Mouse (Mus musculus) hindbrain, postnatal 0 days (tissue): ENCODE results near the gene Tagln2. TPM values are rescaled to one million over a fixed set of nuclear protein-coding genes. Genes with fewer than 3 reads are reported as not detected.

ENCODE experiments used
- ATAC-seq: fragments of 200-750 bp; cut with Nextera tagmentation; 2 replicates; pipeline ENCODE4 v1.8.0; 2017; ENCODE audit warnings: mild to moderate bottlenecking, moderate TSS enrichment, moderate library complexity
- DNase-seq: peaks from one replicate; pipeline ENCODE4 v3.0.0-alpha.2; 2015; ENCODE audit warnings: low spot score
- H3K27ac ChIP-seq: fragments of 300-500 bp; sonication (generic); 2 replicates; pipeline ENCODE4 v1.5.1; 2014; ENCODE audit warnings: mild to moderate bottlenecking
- H3K27me3 ChIP-seq: fragments of 300-500 bp; sonication (generic); 2 replicates; pipeline ENCODE4 v1.6.1; 2014; ENCODE audit warnings: low read length, mixed read lengths; ENCODE audit not compliant: insufficient read depth
- H3K36me3 ChIP-seq: fragments of 300-500 bp; sonication (generic); 2 replicates; pipeline ENCODE4 v1.6.1; 2014; ENCODE audit warnings: low read length, mixed read lengths; ENCODE audit not compliant: insufficient read depth
- H3K4me1 ChIP-seq: fragments of 300-500 bp; sonication (generic); 2 replicates; pipeline ENCODE4 v1.6.1; 2014; ENCODE audit warnings: antibody characterized with exemption, low read length, mixed read lengths; ENCODE audit not compliant: insufficient read depth
- H3K4me2 ChIP-seq: fragments of 300-500 bp; sonication (generic); 2 replicates; pipeline ENCODE4 v1.6.1; 2014; ENCODE audit warnings: low read depth, mild to moderate bottlenecking, low read length, moderate library complexity, mixed read lengths
- H3K4me3 ChIP-seq: fragments of 300-500 bp; sonication (generic); 2 replicates; pipeline ENCODE4 v1.5.1; 2014; ENCODE audit warnings: low read length
- H3K9ac ChIP-seq: fragments of 300-500 bp; sonication (generic); replicated peaks from 2 replicates; pipeline ENCODE4 v1.6.1; 2014; ENCODE audit warnings: mild to moderate bottlenecking, low read length, moderate library complexity, mixed read lengths
- H3K9me3 ChIP-seq: fragments of 300-500 bp; sonication (generic); 2 replicates; pipeline ENCODE4 v1.6.1; 2016; ENCODE audit warnings: low read length, mixed read lengths
- CTCF ChIP-seq: IDR thresholded peaks from 2 replicates; pipeline ENCODE4 v1.5.1; 2016; ENCODE audit warnings: antibody characterized with exemption, control low read depth, low read depth
- WGBS: fragments of 180-500 bp; shearing (Covaris S2); extraction: QIAGEN DNeasy Blood & Tissue Kit; methylation state at CpG from one replicate; pipeline ENCODE4 v1.1.7; 2014; 5-methylcytosine and 5-hydroxymethylcytosine counted together
- polyA plus RNA-seq: library from polyadenylated mRNA; unstranded; fragments of >200 nt; fragmentation: Nextera tagmentation; extraction: Ambion mirVana; gene quantifications from 2 replicates; pipeline ENCODE4 v1.2.1, GENCODE M21; 2015
- total RNA-seq: library from RNA; depleted of rRNA; stranded (reverse); fragments of >200 nt; gene quantifications from 2 replicates; pipeline ENCODE4 v1.2.3, GENCODE M21; 2014

Tagln2 gene
- total and polyA plus RNA-seq, 2 experiments from 2014 or later, result 45.1 to 59.2 TPM

DNA sequence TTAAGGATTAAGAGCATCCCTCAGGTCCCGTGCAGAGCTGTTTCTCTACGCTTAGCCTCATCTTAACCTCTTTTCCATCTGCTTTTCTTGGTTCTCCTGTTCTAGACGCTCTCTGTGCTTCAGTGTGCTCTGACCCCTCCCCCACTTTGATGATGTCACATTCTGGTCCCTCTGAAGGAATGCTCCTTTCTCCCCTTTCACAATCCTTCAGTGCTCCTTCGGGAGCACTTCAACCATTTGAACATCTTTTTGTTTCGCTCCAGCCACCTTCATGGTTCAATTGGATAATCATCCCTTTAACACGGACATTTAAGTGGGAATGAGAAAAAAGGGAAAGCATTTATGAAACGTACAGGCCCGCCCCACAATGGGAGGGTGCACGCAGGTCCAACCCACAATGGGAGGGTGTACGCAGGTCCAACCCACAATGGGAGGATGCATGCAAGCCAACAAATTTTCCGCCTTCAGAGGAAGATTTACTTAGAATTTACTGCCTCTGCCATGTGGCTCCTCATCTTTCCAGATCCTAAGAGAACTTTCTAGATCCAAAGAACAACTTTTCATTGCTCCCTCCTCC lies 31.5 kb upstream of the Tagln2 start:
- H3K9ac ChIP-seq, result no peak overlapping the region
- no peak overlapping the region for H3K4me3 ChIP-seq
- no peak for ATAC-seq
- H3K4me1 ChIP-seq, result no peaks in the 10 kb centered on the region
- no peak overlapping the region for H3K4me2 ChIP-seq
- no peaks in the 10 kb centered on the region for H3K27me3 ChIP-seq
- no peaks in the 10 kb centered on the region for H3K36me3 ChIP-seq
- no peaks in the 10 kb centered on the region for H3K9me3 ChIP-seq
- no peak for TF ChIP-seq CTCF
- 76% methylated on average over 11 of the region's 11 CpGs for WGBS
- no peak for DNase-seq
- H3K27ac ChIP-seq, result no peak overlapping the region

DNA sequence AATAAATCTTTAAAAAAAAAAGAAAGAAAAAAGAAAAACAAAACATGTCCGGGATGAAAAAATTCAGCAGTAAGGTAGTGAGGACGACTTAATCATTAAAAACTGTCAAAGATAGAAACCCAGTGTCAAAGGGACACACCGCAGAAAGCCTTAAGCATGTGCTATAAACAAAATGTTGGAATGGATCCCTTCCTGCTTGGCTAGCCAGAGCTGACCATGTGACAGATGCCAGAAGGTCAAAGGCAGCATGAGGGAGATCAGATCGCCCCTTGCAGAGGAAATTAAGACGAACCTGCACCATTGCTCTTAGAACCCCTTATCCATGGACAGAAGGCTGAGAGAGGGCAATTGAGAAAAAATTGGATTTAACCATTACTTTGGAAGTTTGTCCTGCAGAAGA lies 30.5 kb upstream of the Tagln2 start:
- Histone ChIP-seq H3K9ac (no peak overlapping the region), H3K27me3 (no peaks in the 10 kb centered on the region), H3K4me1 (no peaks in the 10 kb centered on the region), H3K4me3 (no peak overlapping the region), H3K9me3 (no peaks in the 10 kb centered on the region), H3K4me2 (no peak overlapping the region), H3K27ac (no peak overlapping the region), H3K36me3 (no peaks in the 10 kb centered on the region)
- no peak for ATAC-seq
- TF ChIP-seq CTCF, result no peak
- DNase-seq, result no peak
- WGBS, result 80% methylated on average over 5 of the region's 5 CpGs

DNA sequence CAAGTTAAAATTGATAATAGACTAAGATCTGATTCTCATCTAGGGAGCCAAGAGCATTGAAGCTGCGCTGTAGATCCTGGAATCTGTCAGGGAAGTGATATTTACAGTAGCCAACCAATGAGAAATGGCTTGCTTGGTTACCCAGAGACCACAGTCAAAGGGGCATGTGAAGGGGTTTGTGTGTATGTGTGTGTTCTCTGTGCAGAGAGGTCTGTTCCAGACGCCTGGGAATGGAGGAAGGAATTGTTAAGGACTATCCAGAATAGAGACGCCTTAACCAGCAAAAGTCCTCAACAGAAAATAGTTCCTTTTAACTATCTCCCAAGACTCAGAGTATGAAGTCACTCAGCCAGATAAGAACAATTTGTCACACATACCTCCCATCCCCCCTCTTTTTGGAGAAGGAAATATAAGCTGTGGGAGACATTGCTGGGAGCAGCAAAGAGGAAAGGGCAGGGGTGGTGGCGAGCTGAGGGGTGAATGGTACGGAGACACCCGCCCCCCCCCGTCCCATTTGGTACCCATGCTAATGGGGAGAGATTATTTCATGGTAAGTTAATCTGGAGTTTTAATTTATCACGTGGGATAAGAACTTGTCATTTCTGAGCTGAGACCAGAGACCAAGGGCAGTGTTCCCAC lies 29.9 kb upstream of the Tagln2 start:
- no peak overlapping the region for H3K27ac ChIP-seq
- no peaks in the 10 kb centered on the region for H3K9me3 ChIP-seq
- no peak for TF ChIP-seq CTCF
- DNase-seq (no peak), ATAC-seq (no peak)
- WGBS, result 46% methylated on average over 8 of the region's 8 CpGs
- no peaks in the 10 kb centered on the region for H3K36me3 ChIP-seq
- no peak overlapping the region for H3K9ac ChIP-seq
- no peak overlapping the region for H3K4me2 ChIP-seq
- no peak overlapping the region for H3K4me3 ChIP-seq
- no peaks in the 10 kb centered on the region for H3K27me3 ChIP-seq
- H3K4me1 ChIP-seq, result no peaks in the 10 kb centered on the region

DNA sequence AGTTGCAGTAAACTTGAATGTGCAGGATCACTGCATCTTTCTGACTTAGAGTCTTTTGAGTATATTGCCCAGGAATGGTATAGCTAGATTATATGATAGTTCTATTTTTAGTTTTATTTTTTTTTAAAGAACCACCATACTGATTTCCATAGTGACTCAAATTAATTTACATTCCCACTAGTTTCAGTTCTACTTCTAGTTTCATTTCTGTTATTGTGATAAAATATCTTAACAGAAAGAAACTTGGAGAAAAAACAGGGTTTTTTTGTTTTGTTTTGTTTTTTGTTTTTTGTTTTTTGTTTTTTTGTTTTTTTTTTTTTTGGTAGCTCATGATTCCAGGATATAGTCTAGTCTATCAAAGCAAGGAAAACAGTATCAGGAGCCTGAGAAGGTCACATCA lies 26.9 kb upstream of the Tagln2 start:
- DNase-seq, result no peak
- TF ChIP-seq CTCF, result no peak
- no peak overlapping the region for H3K4me3 ChIP-seq
- no peaks in the 10 kb centered on the region for H3K27me3 ChIP-seq
- ATAC-seq, result no peak
- no peak overlapping the region for H3K4me2 ChIP-seq
- no peaks in the 10 kb centered on the region for H3K4me1 ChIP-seq
- no peak overlapping the region for H3K27ac ChIP-seq
- H3K9me3 ChIP-seq, result no peaks in the 10 kb centered on the region
- no peaks in the 10 kb centered on the region for H3K36me3 ChIP-seq
- H3K9ac ChIP-seq, result no peak overlapping the region

DNA sequence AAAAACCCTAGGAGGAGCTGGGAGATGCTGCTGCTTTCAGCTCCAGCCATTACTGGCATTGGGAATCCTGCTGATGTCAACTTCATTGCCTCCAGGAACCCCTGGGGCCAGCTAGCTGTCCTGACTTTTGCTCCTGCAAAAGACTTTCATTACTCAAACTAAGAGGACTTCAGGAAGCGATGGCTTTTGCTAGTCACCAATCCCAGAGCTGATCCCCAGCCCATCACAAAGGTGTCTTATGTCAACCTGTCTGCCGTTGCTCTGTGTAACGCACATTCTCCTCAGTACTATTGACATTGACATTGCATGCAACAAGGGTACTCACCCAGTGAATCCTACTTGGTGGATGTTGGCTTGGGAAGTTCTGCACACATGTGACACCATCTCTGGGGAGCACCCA lies 25.7 kb upstream of the Tagln2 start:
- no peak for TF ChIP-seq CTCF
- Histone ChIP-seq H3K4me2 (no peak overlapping the region), H3K4me1 (no peaks in the 10 kb centered on the region), H3K36me3 (no peaks in the 10 kb centered on the region), H3K27ac (no peak overlapping the region), H3K27me3 (no peaks in the 10 kb centered on the region), H3K9ac (no peak overlapping the region), H3K4me3 (no peak overlapping the region), H3K9me3 (no peaks in the 10 kb centered on the region)
- ATAC-seq (no peak), DNase-seq (no peak)
- 87% methylated on average over 3 of the region's 3 CpGs for whole genome bisulfite sequencing

DNA sequence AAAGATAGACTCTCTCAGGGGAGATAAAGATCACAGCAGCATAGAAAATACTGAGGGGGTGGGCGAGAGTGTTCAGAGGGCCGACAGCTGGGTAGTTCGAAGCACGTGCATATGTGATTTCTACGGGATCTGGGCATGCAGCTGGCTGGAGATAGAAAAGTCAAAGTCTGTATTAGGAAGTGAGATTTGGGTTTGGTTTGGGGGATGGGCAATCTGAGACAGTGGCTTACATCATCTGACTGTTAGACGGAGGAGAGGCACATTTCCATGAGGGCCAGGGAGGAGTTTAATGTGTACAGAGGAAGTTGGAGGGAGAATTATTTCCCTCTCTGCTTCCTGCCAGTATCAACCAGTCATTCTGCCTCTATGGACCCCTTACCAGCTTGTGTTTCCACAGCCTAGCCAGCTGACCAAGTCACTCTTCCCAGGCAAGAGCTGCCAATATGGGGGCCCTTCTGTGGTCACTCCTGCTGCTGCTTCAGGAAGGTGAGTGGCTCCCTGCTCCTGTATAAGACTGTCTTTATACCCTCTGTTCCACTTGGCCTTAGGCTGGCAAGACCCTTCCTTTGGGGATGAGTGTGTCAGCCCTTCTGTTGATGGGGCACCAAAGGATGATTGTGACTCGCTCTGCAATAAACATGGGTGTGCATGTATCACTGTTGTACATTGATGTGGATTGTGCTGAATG lies 24.6 kb upstream of the Tagln2 start, which contains the start of gene Slamf9:
Gene Slamf9 (plus strand): TSS at position 305 of the 688 bp plus-strand sequence.
- Histone ChIP-seq H3K27ac (no peak within 1 kb of the TSS), H3K4me2 (no peak within 1 kb of the TSS), H3K9me3 (no peaks in the 10 kb centered on the region), H3K4me3 (no peak within 1 kb of the TSS), H3K4me1 (no peaks in the 10 kb centered on the region), H3K27me3 (no peaks in the 10 kb centered on the region), H3K9ac (no peak within 1 kb of the TSS), H3K36me3 (no peaks in the 10 kb centered on the region)
- ATAC-seq (no peak), DNase-seq (no peak)
- TF ChIP-seq CTCF, result no peak
- 75% methylated on average over 7 of the region's 7 CpGs for WGBS

DNA sequence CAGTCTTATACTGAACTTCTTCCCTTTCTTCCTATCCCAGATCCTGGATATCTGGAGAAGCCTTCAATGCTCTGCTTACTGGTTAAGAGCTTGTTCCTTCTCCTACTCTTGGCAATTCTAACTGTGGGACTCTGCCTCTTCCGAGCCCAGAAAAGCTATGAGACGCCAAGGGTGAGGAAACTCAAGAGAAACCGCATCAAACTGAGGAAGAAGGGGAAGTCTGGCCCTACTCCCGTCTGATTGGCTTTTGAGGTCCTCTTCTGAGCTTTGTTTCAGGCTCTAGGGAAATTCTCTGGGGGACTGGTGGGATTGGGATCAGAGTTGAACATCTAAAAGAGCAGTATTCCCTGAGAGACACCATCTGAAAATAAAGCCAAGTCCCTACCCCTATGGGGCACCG lies 21.8 kb upstream of the Tagln2 start:
- 83% methylated on average over 5 of the region's 5 CpGs for whole genome bisulfite sequencing
- Histone ChIP-seq H3K9ac (no peak overlapping the region), H3K9me3 (no peaks in the 10 kb centered on the region), H3K36me3 (no peaks in the 10 kb centered on the region), H3K4me3 (no peak overlapping the region), H3K27ac (no peak overlapping the region), H3K4me1 (peaks cover 8% of the 10 kb centered on the region), H3K27me3 (no peaks in the 10 kb centered on the region), H3K4me2 (no peak overlapping the region)
- ATAC-seq, result no peak
- TF ChIP-seq CTCF, result no peak
- no peak for DNase-seq
